Mouse (Mus musculus) large intestine, adult 2 months (tissue): Measurements from ENCODE around the gene Efna2. TPM values are rescaled to one million over a fixed set of nuclear protein-coding genes. Genes with fewer than 3 reads are reported as not detected.
"Not testable (repeated sequence)": the region's sequence is repeated elsewhere in the genome, so short reads cannot be mapped to it uniquely, and the experiment has no call there.

ENCODE experiments used
- DNase-seq: peaks from one replicate; pipeline ENCODE4 v3.0.0-alpha.2; 2012; ENCODE audit warnings: low read depth, low spot score
- WGBS: fragments of 180-500 bp; shearing (Covaris S2); methylation state at CpG from one replicate; pipeline ENCODE4 v1.1.7; 2018; 5-methylcytosine and 5-hydroxymethylcytosine counted together
- polyA plus RNA-seq: library from polyadenylated mRNA; depleted of rRNA; stranded (reverse); fragments of >200 nt; gene quantifications from 2 replicates; pipeline ENCODE4 v1.2.3, GENCODE M21; 2012

Efna2 gene
- polyA plus RNA-seq, 1 experiment: 1.1 TPM

DNA sequence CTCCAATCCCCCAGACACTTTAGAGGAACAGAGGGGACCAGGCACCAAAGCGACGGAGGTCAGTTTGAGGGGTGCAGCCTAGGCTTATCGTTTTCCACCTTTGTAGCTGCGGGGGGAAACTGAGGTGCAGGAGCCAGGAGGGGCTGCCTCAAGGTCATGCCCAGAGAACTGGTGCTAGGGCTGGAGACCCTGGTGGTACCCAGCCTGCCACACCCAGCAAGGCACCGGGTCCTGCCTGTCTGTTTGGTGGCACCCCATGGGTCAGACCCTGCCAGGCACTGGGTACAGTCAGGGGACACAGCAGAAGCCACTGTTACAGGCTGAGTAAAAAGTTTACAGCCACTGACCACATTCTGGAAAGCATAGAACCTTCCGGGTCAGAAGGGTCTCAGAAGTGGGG lies 1.0 kb downstream of the Efna2 start:
- WGBS: 61% methylated on average over 6 of the region's 6 CpGs
- DNase-seq: no peak

DNA sequence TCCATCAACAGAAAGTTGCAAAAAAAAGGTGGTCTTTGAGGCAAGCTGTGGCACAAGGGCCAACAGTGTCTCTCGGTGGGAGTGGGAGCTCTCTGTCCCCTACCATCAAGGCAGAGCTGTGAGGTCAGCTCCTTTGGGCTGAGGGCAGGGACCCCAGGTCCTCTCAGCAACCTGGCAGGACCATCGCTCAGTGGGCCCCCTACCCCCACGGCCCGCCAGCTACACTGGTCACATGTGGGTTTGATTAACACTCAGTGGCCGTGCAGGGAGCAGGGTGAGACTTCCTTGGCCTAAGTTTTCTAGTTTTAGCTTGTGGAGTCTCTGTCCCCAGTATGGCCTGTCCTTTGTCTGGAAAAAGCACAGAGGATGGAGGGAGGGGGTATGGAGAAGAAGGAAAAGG lies 1.5 kb downstream of the Efna2 start:
- DNase-seq: no peak
- 79% methylated on average over 5 of the region's 5 CpGs for WGBS

DNA sequence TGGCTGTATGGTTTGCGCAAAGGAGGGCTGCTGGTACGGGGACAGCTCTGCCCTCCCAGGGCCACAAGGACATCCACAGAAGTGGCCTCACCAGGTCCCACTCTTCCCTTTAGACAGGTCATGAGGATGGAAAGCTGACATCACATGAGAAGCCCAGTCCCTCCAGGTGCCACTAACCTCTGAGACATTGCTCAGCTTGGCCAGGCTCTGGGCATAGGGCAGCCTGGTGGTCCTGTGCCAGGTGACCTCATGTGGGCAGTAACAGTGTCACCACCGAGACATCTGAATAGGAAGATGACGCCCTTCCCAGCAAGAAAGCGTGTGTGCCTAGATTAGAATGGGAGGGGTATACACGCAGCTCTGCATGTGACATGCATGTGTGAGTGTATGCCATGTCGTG lies 3.3 kb downstream of the Efna2 start:
- no peak for DNase-seq
- WGBS: 87% methylated on average over 7 of the region's 7 CpGs

DNA sequence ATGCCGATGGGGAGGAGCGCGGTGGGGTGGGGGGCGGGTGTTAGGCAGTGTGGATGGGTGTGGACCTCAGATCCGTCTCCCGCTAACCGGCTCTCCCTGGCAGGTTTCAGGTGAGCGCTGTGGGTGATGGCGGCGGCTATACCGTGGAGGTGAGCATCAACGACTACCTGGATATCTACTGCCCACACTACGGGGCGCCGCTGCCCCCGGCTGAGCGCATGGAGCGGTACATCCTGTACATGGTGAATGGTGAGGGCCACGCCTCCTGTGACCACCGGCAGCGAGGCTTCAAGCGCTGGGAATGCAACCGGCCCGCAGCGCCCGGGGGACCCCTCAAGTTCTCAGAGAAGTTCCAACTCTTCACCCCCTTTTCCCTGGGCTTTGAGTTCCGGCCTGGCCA lies 7.4 kb downstream of the Efna2 start:
- DNase-seq: no peak
- WGBS: 57% methylated on average over 27 of the region's 27 CpGs

DNA sequence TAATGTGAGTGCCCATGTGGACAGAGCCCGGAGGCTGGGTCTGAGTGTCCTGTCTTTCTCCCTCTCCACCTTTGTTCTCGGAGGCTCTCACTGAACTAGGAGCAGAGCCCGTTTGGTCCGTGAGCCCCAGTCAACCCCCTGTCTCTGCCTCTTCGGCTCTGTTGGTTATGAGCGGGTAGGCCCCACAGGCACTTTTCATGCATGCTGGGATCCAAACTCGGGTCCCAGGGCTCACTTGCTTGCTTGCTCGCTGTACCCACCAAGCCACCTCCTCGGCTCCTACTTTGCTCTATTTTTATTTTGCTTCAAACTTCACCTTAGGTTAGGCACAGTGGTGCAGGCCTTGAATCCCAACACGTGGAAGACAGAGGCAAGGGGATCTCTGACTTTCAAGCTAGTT lies 8.5 kb downstream of the Efna2 start:
- 91% methylated on average over 10 of the region's 10 CpGs for WGBS

DNA sequence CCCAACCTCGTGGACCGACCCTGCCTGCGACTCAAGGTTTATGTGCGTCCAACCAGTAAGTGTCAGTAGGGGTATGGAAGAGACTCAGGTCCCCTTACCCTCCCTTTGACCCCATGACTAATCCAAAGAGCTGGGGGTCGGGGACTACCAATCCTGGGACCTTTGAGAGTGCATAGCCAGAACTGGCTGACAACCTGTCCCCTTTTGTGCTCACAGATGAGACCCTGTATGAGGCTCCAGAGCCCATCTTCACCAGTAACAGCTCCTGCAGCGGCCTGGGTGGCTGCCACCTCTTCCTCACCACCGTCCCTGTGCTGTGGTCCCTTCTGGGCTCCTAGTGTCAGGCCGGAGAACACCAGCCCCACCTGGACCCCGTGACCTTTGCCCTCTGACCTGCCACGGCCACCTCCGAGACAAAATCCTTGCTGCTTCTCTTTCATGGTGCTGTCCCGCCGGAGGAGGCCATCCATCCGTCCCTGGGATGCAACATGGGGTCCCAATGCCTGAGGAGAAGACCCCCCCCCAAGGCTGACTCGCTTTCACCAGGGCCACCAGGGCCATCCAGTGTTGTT lies 9.3 kb downstream of the Efna2 start:
- DNase-seq: no peak
- WGBS: 85% methylated on average over 15 of the region's 15 CpGs

More for the DNA sequence above, 8.5 kb downstream of the Efna2 start:
- DNase-seq: no peak

DNA sequence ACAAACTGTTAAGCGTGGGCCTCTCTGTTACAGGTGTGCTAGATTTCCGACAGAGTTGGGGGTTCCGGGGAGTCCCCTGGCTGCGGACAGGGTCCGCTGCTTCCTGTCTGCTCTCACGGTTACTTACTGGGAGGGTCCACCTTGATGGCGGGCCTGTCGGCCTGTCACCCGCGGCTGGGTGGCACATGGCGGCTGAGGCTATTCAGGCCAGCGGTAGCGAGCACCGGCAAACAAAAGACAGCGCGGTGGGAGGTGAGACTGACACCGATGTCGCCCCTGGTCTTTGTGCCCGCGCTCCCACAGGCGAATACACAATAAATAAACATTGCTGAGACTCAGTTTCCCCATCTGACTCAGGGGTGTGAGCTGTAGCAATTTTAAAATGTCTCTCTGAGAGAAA lies 10.7 kb downstream of the Efna2 start:
- DNase-seq: no peak
- 18% methylated on average over 21 of the region's 21 CpGs for WGBS

DNA sequence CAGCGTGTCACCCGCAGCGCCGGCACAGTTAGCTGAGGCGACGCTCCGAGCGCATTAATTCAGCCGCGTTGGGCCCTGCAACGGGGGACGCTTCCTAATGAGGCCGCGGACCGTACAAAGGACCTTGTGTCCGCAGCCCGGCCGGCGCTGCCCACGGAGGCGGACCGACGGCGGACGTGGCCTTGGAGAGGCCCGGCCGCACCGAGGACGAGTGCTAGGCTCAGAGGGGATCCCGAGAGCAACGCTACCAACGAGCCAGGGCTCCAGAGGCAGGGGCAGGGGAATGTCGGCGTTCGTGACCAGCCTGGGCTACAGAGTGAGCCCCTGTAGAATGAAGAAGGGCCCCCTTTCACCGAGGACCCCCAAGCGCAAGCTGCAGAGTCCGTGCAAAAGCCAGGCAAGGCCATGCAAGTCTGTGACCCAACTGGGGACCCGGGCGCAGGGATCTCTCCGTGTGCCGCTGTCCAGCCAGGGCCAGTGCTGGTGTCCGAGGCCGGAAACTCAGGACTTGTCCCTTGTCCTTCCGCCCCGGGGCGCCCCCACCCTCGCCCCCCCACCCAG lies 11.3 kb downstream of the Efna2 start:
- DNase-seq: no peak
- 2% methylated on average over 48 of the region's 48 CpGs for WGBS

DNA sequence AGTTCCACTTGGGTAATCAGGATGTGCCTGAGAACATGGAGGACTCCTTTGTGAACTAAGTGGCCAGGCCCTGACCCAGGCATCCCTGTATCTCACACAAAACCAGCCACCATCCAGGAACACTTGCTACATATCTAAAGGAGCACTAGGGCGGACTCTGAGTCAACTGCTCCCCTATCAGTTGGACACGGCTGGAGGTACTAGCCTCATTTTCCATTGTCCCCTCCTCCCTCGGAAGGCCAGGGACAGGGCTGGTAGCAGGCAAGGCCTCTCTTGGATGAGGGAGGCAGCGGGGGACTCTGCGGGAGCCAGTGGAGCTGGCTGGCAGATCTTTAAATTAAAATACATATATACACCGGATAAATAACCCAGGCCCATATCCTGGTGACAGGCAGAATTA lies 14.7 kb downstream of the Efna2 start:
- WGBS: 87% methylated on average over 6 of the region's 6 CpGs
- DNase-seq: no peak

DNA sequence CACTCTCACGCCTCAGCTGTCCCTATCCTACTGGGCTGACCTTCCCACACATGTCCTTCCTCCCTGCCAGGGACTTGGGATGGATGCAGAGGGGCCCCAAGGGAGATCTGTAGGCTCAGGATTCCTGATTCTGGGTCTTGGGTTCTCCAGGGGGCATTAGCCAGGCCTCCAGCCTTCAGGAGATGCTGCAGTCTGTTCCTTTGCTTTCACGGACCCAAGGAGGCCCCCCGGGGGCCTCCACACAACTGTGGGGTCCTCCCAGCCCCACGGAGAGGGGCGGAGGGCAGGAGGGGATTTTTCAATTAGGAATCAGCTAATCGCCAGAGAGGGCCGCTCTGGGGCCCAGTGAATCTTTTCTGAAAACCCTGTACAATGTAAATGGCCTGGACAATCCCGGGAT lies 15.2 kb downstream of the Efna2 start:
- DNase-seq: no peak
- WGBS: 76% methylated on average over 8 of the region's 8 CpGs

DNA sequence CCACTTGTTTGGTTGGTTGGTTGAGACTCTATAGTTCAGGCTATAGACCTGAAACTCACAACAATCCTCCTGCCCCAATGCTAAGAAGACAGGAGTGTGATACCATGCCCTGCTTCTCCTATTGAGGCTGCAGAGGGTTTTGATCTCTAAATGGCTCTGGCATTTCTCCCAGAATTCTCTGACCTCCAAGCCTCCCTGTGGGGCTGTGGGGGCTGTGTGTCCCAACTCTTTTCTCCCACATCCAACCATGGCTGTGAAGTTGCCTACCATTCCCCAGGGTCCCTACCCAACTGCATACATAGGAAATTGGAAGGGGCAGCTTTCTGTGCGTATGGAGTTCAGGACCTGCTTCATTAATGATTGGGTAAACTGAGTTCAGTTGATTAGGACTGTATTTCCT lies 16.9 kb downstream of the Efna2 start:
- WGBS: 98% methylated on average over 1 of the region's 1 CpGs
- DNase-seq: no peak

DNA sequence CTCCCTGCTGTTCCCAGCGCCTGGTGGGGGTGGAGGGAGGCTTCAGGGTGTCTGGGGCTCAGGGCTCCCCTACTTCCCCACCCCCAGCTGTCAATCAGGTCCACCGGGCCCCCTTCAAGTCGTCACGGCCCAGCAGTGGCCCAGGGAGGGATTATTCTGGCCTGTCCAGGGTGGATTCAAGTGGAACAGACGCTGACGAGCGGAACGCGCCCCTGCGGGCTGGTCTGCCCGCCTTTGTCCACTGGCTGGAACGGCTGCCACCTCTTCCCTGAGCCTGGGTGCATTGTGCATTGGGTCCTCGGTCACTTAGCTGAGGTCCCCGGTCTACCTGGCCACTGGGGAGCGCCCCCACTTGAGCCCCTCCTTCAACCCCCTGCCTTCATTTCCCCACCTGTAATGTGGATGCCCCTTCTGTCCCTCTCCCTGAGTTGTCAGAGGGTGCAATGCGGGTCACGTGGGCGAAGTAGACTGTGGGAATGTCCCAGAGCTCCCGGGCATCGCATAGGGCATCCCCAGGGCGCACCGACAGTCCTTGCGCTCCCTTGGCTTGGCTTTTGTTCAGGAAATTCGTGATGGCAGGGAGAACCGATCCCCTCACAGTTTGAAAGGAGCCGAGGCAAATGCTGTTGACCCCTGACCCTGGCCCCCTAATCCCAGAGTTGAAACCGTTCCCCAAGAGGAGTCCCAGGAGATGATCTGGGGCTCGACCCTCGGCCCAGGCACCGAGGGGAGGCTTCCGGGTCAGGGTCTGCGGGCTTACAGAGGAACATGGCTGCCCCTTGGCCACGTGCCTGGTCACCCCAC lies 17.7 kb downstream of the Efna2 start:
- 79% methylated on average over 33 of the region's 33 CpGs for WGBS
- DNase-seq: no peak

DNA sequence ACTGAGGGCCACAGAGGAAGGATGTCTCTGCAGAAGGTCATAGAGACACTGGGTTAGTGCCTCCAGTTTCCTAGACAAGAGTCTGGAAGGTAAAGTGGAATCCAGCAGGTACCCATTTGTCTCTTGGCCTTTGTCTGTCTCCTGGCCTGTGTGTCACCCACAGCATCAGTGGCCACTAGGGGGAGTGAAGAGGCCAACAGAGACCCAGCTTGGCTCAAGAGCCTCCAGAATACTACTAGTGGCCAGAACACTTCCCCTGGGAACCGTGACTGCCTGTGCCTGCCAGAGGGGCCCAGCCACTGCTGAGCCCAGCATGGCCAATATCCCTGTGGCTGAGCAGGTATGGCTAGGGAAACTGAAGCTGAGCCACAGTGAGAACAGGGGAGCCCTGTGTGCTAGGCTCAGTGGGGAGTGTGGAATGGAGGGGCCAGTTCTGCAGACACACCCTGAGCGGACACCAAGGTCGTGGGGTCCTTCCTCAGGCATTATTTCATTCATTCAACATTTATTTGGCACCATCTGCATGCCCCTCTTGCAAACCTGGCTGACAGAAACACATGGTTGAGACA lies 20.2 kb downstream of the Efna2 start:
- DNase-seq: peak; percentile 58
- WGBS: 46% methylated on average over 3 of the region's 3 CpGs

DNA sequence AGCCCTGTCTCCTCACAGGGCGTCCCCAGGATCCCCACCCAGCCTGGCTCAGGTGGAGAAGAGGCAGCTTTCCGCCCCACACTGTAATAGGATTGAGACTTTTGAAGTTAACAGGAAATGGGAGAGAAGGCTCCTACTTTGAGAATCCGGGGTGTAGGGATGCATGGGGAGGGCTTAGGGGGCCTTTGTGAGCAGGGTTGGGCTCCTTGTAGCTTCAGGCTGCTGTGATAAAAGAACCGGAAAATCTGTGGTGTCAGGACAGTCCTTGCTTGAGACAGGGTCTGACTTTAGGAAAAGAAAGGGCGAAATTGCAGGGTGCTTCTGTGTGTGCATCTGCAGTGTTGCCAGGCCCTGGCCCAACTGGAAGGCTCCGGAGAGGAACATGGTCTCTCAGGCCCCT lies 21.2 kb downstream of the Efna2 start:
- DNase-seq: no peak
- WGBS: 79% methylated on average over 6 of the region's 6 CpGs

DNA sequence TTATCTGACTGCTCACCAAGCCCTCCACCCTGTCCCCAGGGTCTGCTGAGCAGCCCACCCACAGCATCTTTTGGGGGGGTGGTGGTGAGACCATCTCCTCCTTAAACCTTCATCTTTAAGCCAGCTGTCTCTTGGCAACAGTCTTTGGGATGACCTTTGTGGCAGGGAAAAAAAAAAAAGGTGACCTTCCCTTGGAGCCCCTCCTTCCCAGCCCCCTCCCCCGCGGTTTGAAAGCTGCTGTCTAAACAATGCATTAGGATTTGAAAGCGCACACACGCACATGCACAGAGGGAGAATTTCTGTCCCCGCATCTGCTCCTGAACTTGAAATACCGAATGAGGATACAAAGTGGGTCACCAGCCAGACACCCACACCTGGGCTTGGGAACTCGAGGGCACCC lies 24.8 kb downstream of the Efna2 start:
- 47% methylated on average over 7 of the region's 7 CpGs for WGBS

DNA sequence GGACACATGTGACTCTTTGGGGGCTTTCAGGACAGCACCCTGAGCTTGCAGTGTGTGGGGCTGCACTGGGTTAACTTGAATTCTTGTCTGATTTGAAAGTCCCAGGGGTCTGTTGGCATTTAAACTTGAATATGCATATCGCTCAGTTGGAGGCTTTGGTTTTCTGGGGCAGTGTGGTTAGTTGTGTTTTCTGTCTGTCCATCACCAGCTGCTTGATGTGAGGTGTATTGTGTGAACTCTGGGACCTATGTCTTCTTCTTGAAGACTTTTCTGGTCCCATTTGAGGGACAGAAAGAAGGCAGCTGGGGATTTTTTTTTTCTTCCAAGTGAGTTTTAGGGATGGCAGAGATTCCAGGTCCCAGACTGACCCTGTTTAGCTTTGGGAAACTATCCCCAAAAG lies 27.9 kb downstream of the Efna2 start:
- no peak for DNase-seq
- WGBS: 90% methylated on average over 1 of the region's 1 CpGs

More for the DNA sequence above, 24.8 kb downstream of the Efna2 start:
- no peak for DNase-seq

DNA sequence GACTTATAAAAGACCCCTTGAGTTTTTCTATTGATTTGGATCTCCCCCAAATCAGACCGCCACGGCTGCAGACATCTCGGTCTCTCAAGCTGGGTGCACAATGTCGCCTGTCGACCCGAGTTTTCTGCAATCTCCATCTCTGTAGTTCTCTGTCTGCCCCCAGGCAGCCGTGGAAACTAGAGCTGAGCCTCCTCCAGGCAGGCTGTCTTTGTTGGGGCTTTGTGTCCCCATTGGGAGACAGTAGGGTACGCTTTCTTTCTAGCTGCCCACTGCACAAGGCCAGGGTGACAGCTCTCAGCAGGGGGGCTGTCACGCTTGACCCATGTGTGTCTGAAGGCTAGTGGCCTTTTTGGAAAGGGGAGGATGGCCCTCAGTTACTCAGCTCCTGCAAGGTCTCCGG lies 28.4 kb downstream of the Efna2 start:
- no peak for DNase-seq
- 87% methylated on average over 10 of the region's 10 CpGs for WGBS

DNA sequence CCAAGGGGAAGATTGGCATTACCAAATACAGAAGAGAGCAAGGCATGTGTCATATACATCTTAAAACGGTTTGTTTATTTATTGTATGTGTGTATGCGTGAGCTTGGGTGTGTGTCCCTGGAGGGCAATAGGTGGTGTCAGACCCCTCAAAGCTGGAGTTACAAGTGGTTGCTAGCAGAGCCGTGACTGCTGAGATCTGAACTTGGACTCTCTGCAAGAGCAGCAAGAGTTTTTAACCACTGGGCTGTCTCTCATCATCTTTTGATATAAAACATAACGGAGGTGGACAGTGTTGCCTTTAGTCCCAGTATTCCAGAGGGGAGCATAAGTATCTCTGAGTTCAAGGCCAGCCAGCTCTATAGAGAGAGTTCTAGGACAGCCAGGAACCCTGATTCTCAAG lies 29.0 kb downstream of the Efna2 start:
- WGBS: 75% methylated on average over 4 of the region's 4 CpGs
- no peak for DNase-seq

DNA sequence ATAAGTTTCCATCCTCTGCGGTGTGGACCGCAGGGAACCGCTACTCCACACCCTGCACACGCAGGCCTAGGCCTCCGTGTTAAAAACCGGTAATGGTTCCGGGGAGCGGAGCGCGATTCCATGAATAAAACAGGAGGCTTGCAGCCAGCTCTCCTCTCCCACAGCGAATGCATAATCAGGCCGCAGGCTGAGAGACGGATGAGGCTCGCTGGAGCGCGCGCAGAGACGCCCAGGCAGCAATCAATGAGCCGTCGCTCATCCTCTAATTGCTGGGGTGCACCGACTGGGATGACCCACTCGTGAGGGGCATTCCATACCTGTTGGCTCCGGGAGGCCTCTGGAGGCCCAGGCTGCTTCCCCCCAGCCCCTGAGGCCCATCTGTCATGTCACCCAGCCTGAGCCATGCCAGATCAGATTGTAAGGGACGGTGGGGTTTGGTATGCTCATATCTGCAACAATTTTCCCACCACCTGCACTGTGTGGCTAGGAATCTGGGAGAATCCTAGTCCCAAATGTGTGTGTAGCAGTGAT lies 29.6 kb downstream of the Efna2 start:
- WGBS: 46% methylated on average over 24 of the region's 24 CpGs
- DNase-seq: no peak

DNA sequence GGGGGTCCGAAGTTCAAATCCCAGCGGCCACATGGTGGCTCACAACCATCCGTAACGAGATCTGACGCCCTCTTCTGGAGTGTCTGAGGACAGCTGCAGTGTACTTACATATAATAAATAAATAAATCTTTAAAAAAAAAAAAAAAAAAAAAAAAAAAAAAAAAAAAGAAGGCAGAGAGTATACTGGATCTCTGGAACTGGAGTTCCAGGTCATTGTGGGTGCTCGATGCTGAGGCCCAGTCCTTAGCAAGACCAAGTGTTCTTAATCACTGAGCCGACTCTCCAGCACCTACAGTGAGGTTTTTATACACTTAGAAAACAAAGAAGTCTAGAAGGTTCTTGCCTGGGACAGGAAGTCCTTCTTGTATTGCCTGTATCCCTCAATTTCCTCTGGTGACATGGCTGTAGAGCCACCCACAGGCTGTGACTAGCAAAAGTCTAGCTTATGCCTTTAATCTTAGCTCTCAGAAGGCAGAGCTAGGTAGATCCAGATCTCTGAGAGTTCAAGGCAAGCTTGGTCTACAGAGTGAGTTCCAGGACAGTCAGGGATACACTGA lies 32.3 kb downstream of the Efna2 start:
- 68% methylated on average over 7 of the region's 7 CpGs for WGBS
- DNase-seq: not testable (repeated sequence)
